Mouse (Mus musculus) lung, adult 18-20 months (tissue): ENCODE results near the gene Samd4.

Experiments used
- DNase-seq, 2 experiments: peaks; one replicate each; pipeline ENCODE4 v3.0.0; 2022; ENCODE audit warnings: mixed read lengths in 2 of 2

The Samd4 gene

GRCm38 (mm10) chr14:46956121-46956520 lies 73.5 kb downstream of the Samd4 start:
- no peak for DNase-seq

- DNase-seq, result no peak
Observed at GRCm38 (mm10) chr14:46959166-46959721, 76.6 kb downstream of the Samd4 start.

- DNase-seq, result no peak
Observed at GRCm38 (mm10) chr14:46959831-46960230, 77.2 kb downstream of the Samd4 start.

- no peak for DNase-seq
Observed at GRCm38 (mm10) chr14:46962832-46963231, 80.2 kb downstream of the Samd4 start.

GRCm38 (mm10) chr14:46964074-46964872 lies 81.6 kb downstream of the Samd4 start:
- no peak for DNase-seq

GRCm38 (mm10) chr14:46966206-46966605 lies 83.6 kb downstream of the Samd4 start:
- peak; percentile 67 to 78 for DNase-seq

- no peak for DNase-seq
Observed at GRCm38 (mm10) chr14:46968046-46968445, 85.4 kb downstream of the Samd4 start.

- no peak for DNase-seq
Observed at GRCm38 (mm10) chr14:46970673-46971072, 88.0 kb downstream of the Samd4 start.

- no peak for DNase-seq
Observed at GRCm38 (mm10) chr14:46971802-46972201, 89.1 kb downstream of the Samd4 start.

- DNase-seq, result no peak
Observed at GRCm38 (mm10) chr14:46974874-46975273, 92.2 kb downstream of the Samd4 start.

- DNase-seq, result no peak
Observed at GRCm38 (mm10) chr14:46975969-46976368, 93.3 kb downstream of the Samd4 start.

GRCm38 (mm10) chr14:46976712-46977111 lies 94.1 kb downstream of the Samd4 start:
- DNase-seq, result peak in 1 of 2 experiments; percentile 44

- DNase-seq, result peak in 1 of 2 experiments; percentile 35
Observed at GRCm38 (mm10) chr14:46977660-46978059, 95.0 kb downstream of the Samd4 start.

GRCm38 (mm10) chr14:46979172-46979571 lies 96.5 kb downstream of the Samd4 start:
- no peak for DNase-seq

- DNase-seq, result no peak
Observed at GRCm38 (mm10) chr14:46980736-46981438, 98.2 kb downstream of the Samd4 start.

GRCm38 (mm10) chr14:46982106-46982505 lies 99.5 kb downstream of the Samd4 start:
- DNase-seq, result no peak

GRCm38 (mm10) chr14:46984542-46985125 lies 102.0 kb downstream of the Samd4 start:
- no peak for DNase-seq

GRCm38 (mm10) chr14:46989694-46990093 lies 107.0 kb downstream of the Samd4 start:
- no peak for DNase-seq

- DNase-seq, result no peak
Observed at GRCm38 (mm10) chr14:46990450-46990849, 107.8 kb downstream of the Samd4 start.

GRCm38 (mm10) chr14:46994704-46995103 lies 112.0 kb downstream of the Samd4 start:
- DNase-seq, result no peak

- DNase-seq, result peak in 1 of 2 experiments; percentile 37
Observed at GRCm38 (mm10) chr14:46999321-47000025, 116.8 kb downstream of the Samd4 start.

GRCm38 (mm10) chr14:47000096-47000736 lies 117.6 kb downstream of the Samd4 start:
- no peak for DNase-seq
